Mouse (Mus musculus) liver, embryonic 15.5 days (tissue): ENCODE data around the gene Jph4. TPM values are rescaled to one million over a fixed set of nuclear protein-coding genes. Genes with fewer than 3 reads are reported as not detected.

ENCODE experiments used
- ATAC-seq: fragments of 200-750 bp; cut with Nextera tagmentation; 2 replicates; pipeline ENCODE4 v1.8.0; 2017; ENCODE audit warnings: moderate number of reproducible peaks, mild to moderate bottlenecking, moderate library complexity; ENCODE audit not compliant: insufficient read depth
- H3K27ac ChIP-seq: fragments of 300-500 bp; sonication (generic); replicated peaks from 2 replicates; pipeline ENCODE4 v1.5.1; 2015; ENCODE audit warnings: mild to moderate bottlenecking, inconsistent platforms
- H3K27me3 ChIP-seq: fragments of 300-500 bp; sonication (generic); 2 replicates; pipeline ENCODE4 v1.6.1; 2015; ENCODE audit warnings: mild to moderate bottlenecking, inconsistent platforms
- H3K36me3 ChIP-seq: fragments of 300-500 bp; sonication (generic); replicated peaks from 2 replicates; pipeline ENCODE4 v1.6.1; 2015; ENCODE audit warnings: moderate library complexity, mild to moderate bottlenecking, inconsistent platforms
- H3K4me1 ChIP-seq: fragments of 300-500 bp; sonication (generic); replicated peaks from 2 replicates; pipeline ENCODE4 v1.6.1; 2015; ENCODE audit warnings: inconsistent platforms
- H3K4me2 ChIP-seq: fragments of 300-500 bp; sonication (generic); 2 replicates; pipeline ENCODE4 v1.6.1; 2015; ENCODE audit warnings: moderate library complexity, mild to moderate bottlenecking, inconsistent platforms
- H3K4me3 ChIP-seq: fragments of 300-500 bp; sonication (generic); replicated peaks from 2 replicates; pipeline ENCODE4 v1.5.1; 2015; ENCODE audit warnings: mild to moderate bottlenecking, inconsistent platforms
- H3K9ac ChIP-seq: fragments of 300-500 bp; sonication (generic); 2 replicates; pipeline ENCODE4 v1.6.1; 2015; ENCODE audit warnings: moderate library complexity, mild to moderate bottlenecking, inconsistent platforms
- H3K9me3 ChIP-seq: fragments of 300-500 bp; sonication (generic); replicated peaks from 2 replicates; pipeline ENCODE4 v1.6.1; 2016; ENCODE audit warnings: inconsistent platforms
- WGBS: fragments of 180-500 bp; shearing (Covaris S2); methylation state at CpG from one replicate; pipeline ENCODE4 v1.1.7; 2015; ENCODE audit warnings: mixed read lengths; ENCODE audit not compliant: insufficient replicate concordance; 5-methylcytosine and 5-hydroxymethylcytosine counted together
- polyA plus RNA-seq: library from polyadenylated mRNA; unstranded; fragments of >200 nt; fragmentation: Nextera tagmentation; extraction: Ambion mirVana; gene quantifications from 2 replicates; pipeline ENCODE4 v1.2.1, GENCODE M21; 2015

Gene Jph4
- polyA plus RNA-seq, 1 experiment from 2014 or later: 0.02 TPM

GRCm38 (mm10) chr14:55105836-55106809 lies 10.6 kb downstream of the Jph4 start, which contains the start of gene Ap1g2:
Gene Ap1g2, minus strand, starts transcription at chr14:55106593.
- H3K9me3 ChIP-seq: no peaks in the 10 kb centered on the region
- H3K27ac ChIP-seq: peak within 1 kb of the TSS; percentile 78
- H3K36me3 ChIP-seq: peaks cover 10% of the 10 kb centered on the region
- WGBS: under 1% methylated on average over 39 of the region's 39 CpGs
- H3K9ac ChIP-seq: peak within 1 kb of the TSS; percentile 48
- peak within 1 kb of the TSS; percentile 66 for H3K4me3 ChIP-seq
- H3K27me3 ChIP-seq: peaks cover 35% of the 10 kb centered on the region
- ATAC-seq: peak; percentile 93
- peaks cover 24% of the 10 kb centered on the region for H3K4me1 ChIP-seq
- peak within 1 kb of the TSS; percentile 89 for H3K4me2 ChIP-seq

- Histone ChIP-seq H3K36me3 (peaks cover 16% of the 10 kb centered on the region), H3K27me3 (peaks cover 27% of the 10 kb centered on the region), H3K27ac (no peak overlapping the region), H3K9ac (peak overlapping the region; percentile 48; the same call in 1 of the 2 replicates), H3K4me3 (peak overlapping the region; percentile 66), H3K4me1 (peaks cover 24% of the 10 kb centered on the region), H3K9me3 (no peaks in the 10 kb centered on the region), H3K4me2 (peak overlapping the region; percentile 89)
- no peak for ATAC-seq
- WGBS: 13% methylated on average over 7 of the region's 7 CpGs
Measured at GRCm38 (mm10) chr14:55105386-55105785, 11.3 kb downstream of the Jph4 start.

DNA sequence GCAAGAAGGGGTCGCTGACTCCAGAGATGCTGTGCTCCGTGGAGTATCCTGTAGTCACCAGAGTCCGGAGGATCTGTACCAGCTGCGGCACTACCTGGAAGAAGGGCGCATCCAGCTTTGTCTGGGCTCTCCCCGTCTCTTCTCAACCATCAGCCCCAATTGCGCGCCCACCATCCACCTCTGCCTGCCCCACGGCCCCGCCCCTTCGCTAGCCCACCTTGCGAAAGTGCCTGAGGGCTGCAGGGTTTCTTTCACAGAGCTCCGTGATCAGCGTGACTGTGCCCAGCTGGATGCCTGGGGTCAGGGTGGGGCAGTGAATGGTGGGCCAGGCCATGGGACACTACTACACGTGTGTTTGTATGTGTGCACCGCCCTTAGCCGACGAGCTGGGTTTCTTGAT lies 12.4 kb downstream of the Jph4 start:
- Histone ChIP-seq H3K4me2 (no peak overlapping the region), H3K9ac (no peak overlapping the region), H3K9me3 (no peaks in the 10 kb centered on the region), H3K4me1 (peaks cover 24% of the 10 kb centered on the region), H3K4me3 (no peak overlapping the region), H3K36me3 (peaks cover 22% of the 10 kb centered on the region), H3K27me3 (peaks cover 17% of the 10 kb centered on the region), H3K27ac (no peak overlapping the region)
- no peak for ATAC-seq
- WGBS: 85% methylated on average over 18 of the region's 18 CpGs

DNA sequence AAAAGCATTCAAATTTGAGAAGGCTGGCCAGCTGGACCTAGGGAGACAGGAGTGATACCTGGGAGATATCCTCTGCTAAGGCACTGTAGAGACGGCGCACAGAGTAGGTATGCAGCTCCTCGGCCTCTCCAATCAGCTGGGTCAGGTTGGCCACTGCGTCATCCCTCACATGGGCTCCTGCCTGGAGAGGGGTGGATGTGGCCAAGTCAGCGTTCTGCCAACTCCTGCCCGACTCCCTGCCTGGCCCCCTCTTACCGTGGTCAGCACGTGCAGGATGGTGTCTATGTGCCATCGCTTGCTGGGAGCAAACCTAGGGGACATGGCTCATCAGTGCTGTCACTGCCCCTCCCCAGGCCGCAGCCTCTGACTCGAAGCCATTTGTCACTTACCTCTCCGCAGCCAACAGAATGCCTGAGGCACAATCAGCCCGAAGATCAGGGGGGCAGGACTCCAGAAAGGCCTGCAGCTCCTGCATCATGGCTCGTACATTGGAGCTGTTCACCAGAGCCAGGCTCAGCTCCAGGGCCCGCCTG lies 14.4 kb downstream of the Jph4 start:
- ATAC-seq: no peak
- H3K9ac ChIP-seq: no peak overlapping the region
- H3K27me3 ChIP-seq: no peaks in the 10 kb centered on the region
- peaks cover 32% of the 10 kb centered on the region for H3K36me3 ChIP-seq
- no peak overlapping the region for H3K27ac ChIP-seq
- 83% methylated on average over 15 of the region's 15 CpGs for WGBS
- H3K4me3 ChIP-seq: no peak overlapping the region
- H3K4me2 ChIP-seq: no peak overlapping the region
- H3K4me1 ChIP-seq: peaks cover 29% of the 10 kb centered on the region
- H3K9me3 ChIP-seq: no peaks in the 10 kb centered on the region

GRCm38 (mm10) chr14:55101592-55101991 lies 15.1 kb downstream of the Jph4 start:
- no peak overlapping the region for H3K4me2 ChIP-seq
- no peak overlapping the region for H3K9ac ChIP-seq
- no peaks in the 10 kb centered on the region for H3K27me3 ChIP-seq
- no peak overlapping the region for H3K27ac ChIP-seq
- no peak for ATAC-seq
- WGBS: 44% methylated on average over 4 of the region's 4 CpGs
- H3K4me3 ChIP-seq: no peak overlapping the region
- H3K9me3 ChIP-seq: no peaks in the 10 kb centered on the region
- H3K4me1 ChIP-seq: peaks cover 31% of the 10 kb centered on the region
- H3K36me3 ChIP-seq: peaks cover 32% of the 10 kb centered on the region

DNA sequence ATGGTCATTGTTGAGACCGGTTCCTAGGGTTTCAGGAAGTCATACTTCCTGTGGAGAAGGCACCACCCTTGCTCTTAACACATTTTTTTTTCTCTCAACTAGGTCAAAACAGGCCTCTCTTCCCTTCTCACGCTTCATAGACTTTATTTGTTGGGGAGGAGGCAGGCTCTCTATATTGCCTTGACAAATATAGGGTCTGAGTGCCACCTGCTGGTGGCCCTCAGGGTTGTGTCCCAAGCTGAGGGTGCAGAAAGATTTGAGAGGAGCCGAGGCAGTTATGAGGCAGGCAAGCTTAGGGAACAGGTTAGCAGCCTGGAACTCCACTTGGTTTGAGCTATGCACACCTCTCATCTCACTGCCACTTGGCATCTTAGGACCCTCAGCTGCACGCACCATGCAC lies 18.7 kb downstream of the Jph4 start:
- Histone ChIP-seq H3K9ac (no peak overlapping the region), H3K4me3 (no peak overlapping the region), H3K4me1 (peaks cover 38% of the 10 kb centered on the region), H3K9me3 (no peaks in the 10 kb centered on the region), H3K36me3 (peaks cover 27% of the 10 kb centered on the region), H3K27ac (no peak overlapping the region), H3K4me2 (no peak overlapping the region), H3K27me3 (no peaks in the 10 kb centered on the region)
- WGBS: 47% methylated on average over 4 of the region's 4 CpGs
- no peak for ATAC-seq

- ATAC-seq: no peak
- Histone ChIP-seq H3K4me3 (no peak overlapping the region), H3K36me3 (peaks cover 24% of the 10 kb centered on the region), H3K27me3 (no peaks in the 10 kb centered on the region), H3K9me3 (no peaks in the 10 kb centered on the region), H3K9ac (no peak overlapping the region), H3K27ac (no peak overlapping the region), H3K4me2 (no peak overlapping the region), H3K4me1 (peaks cover 42% of the 10 kb centered on the region)
- WGBS: 55% methylated on average over 10 of the region's 10 CpGs
Measured at GRCm38 (mm10) chr14:55097646-55098045, 19.1 kb downstream of the Jph4 start.

DNA sequence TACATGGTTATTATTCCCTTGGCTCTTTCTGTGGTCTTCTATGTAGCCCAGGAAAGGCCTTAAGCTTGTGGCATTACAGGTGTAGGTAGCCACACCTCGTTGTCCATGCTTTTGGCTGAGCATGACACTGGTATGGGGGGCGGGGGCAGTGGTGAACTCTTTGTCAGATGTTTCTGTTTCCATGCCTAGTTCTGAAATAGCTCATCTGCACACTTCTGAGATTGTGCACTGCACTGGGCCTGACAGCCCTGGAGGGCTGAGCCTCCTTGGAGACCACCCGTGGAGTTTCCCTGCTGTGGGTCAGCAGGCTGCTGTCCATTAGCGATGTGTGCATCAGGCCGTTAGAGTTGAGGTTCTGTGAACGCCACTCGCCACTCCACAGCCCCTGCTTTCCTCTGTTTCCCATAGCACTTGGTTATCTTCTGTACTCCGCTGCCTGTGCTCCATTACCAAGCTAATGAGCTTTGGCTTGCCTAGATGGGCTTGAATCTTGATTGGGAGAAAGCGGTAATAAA lies 20.1 kb downstream of the Jph4 start:
- H3K9ac ChIP-seq: no peak overlapping the region

DNA sequence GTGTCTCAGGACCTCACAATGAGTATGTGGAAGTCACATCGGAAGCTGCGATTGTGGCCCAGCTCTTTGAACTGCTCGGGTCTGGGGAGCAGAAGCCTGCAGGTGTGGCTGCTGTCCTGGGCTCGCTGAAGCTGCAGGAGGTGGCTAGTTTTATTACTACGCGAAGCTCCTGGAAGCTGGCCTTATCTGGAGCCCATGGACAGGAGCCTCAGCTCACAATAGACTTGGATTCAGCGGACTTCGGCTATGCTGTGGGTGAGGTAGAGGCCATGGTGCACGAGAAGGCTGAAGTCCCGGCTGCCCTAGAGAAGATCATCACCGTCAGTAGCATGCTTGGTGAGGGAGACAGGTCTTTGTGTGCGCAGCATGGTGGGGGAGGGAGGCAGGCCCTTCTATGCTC lies 21.1 kb downstream of the Jph4 start:
- peaks cover 61% of the 10 kb centered on the region for H3K4me1 ChIP-seq
- peak overlapping the region; percentile 75 for H3K4me2 ChIP-seq
- WGBS: 50% methylated on average over 12 of the region's 12 CpGs
- peak overlapping the region; percentile 76 for H3K27ac ChIP-seq
- H3K4me3 ChIP-seq: peak overlapping the region; percentile 83
- no peak for ATAC-seq
- peaks cover 18% of the 10 kb centered on the region for H3K36me3 ChIP-seq
- 0 out of 2 replicates have a peak, but pooled peaks cover 4% of the 10 kb centered on the region for H3K27me3 ChIP-seq
- H3K9ac ChIP-seq: 0 out of 2 replicates have a peak overlapping the region, but pooled peaks have one; percentile 74
- no peaks in the 10 kb centered on the region for H3K9me3 ChIP-seq

More for the DNA sequence above, 20.1 kb downstream of the Jph4 start:
- no peaks in the 10 kb centered on the region for H3K9me3 ChIP-seq
- H3K4me3 ChIP-seq: no peak overlapping the region
- 71% methylated on average over 9 of the region's 9 CpGs for WGBS
- H3K4me1 ChIP-seq: peaks cover 51% of the 10 kb centered on the region
- H3K27me3 ChIP-seq: no peaks in the 10 kb centered on the region
- H3K27ac ChIP-seq: no peak overlapping the region
- no peak overlapping the region for H3K4me2 ChIP-seq
- ATAC-seq: no peak
- H3K36me3 ChIP-seq: peaks cover 24% of the 10 kb centered on the region

GRCm38 (mm10) chr14:55095263-55095662 lies 21.5 kb downstream of the Jph4 start:
- Histone ChIP-seq H3K9me3 (no peaks in the 10 kb centered on the region), H3K27ac (peak overlapping the region; percentile 76), H3K36me3 (peaks cover 15% of the 10 kb centered on the region), H3K4me1 (peaks cover 61% of the 10 kb centered on the region), H3K4me2 (peak overlapping the region; percentile 75), H3K9ac (peak overlapping the region; percentile 74), H3K4me3 (peak overlapping the region; percentile 83), H3K27me3 (0 out of 2 replicates have a peak, but pooled peaks cover 4% of the 10 kb centered on the region)
- ATAC-seq: peak; percentile 3; the same call in 1 of the 2 replicates
- 49% methylated on average over 9 of the region's 9 CpGs for whole genome bisulfite sequencing

- Histone ChIP-seq H3K4me2 (peak within 1 kb of the TSS; percentile 75), H3K27ac (peak within 1 kb of the TSS; percentile 76), H3K9ac (peak within 1 kb of the TSS; percentile 74), H3K4me3 (peak within 1 kb of the TSS; percentile 83), H3K4me1 (peaks cover 61% of the 10 kb centered on the region), H3K27me3 (peaks cover 4% of the 10 kb centered on the region; the same call in 1 of the 2 replicates), H3K36me3 (peaks cover 14% of the 10 kb centered on the region), H3K9me3 (no peaks in the 10 kb centered on the region)
- 2% methylated on average over 30 of the region's 30 CpGs for WGBS
- peak; percentile 49 for ATAC-seq
Measured at GRCm38 (mm10) chr14:55094704-55095231, 22.0 kb downstream of the Jph4 start, which contains the start of gene Thtpa. Gene Thtpa, plus strand, starts transcription at chr14:55094784.
